Mouse (Mus musculus): ENCODE measurements around the gene Zbtb2. TPM values are rescaled to one million over a fixed set of nuclear protein-coding genes. Genes with fewer than 3 reads are reported as not detected.

Gene Zbtb2
- polyA plus RNA-seq, 1 experiment from 2014 or later: 11.7 TPM

DNA sequence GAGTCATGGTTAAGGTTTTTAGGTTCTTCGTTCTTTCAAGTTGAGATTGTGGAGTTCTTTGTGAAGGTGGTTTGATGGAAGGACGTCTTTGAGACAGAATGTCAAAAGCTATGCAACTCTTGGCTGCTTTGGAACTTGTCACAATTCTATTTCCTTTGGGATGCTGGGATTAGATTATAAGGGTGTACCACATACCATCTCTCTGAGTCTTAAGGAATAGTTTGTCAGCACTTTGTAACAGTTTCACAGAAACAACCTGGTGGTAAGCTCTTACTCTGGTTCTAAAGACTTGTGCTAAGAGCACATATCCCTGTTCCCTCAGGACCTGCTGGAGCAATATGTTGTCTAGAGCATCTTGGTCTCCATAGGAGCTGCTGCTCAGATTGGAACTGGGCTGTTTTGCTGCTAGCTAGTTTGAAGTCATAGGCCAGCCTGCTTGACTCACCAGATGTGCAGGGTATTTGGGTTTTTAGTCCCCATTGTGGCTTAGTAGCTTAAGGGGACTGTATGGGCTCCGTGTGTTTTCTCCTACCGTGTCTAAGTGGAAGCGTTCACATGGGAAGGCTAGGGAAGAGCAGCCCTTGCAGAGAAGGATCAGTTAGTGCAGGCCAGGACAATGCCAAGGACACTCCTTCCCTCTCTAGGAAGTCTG lies 1.7 kb upstream of the Zbtb2 start:
- WGBS: 45% methylated on average over 5 of the region's 5 CpGs
- Histone ChIP-seq H3K4me3 (ENCODE audit: low read length) (peak overlapping the region; percentile 92), H3K4me2 (ENCODE audit: low read length) (peak overlapping the region; percentile 71), H3K4me1 (ENCODE audit: control insufficient read depth, insufficient read depth, low read depth, low read length) (peaks cover 35% of the 10 kb centered on the region), H3K27ac (ENCODE audit: low read depth, low read length) (no peak overlapping the region), H3K27me3 (replicated peaks; ENCODE audit: control insufficient read depth, insufficient read depth, low read length) (no peaks in the 10 kb centered on the region), H3K9ac (ENCODE audit: low read depth, low read length) (peak overlapping the region; percentile 33; the same call in 1 of the 2 replicates), H3K36me3 (ENCODE audit: control insufficient read depth, insufficient read depth, low read length) (no peaks in the 10 kb centered on the region), H3K9me3 (ENCODE audit: control insufficient read depth, low read length) (no peaks in the 10 kb centered on the region)
- ATAC-seq: no peak

- no peak for ATAC-seq
- Histone ChIP-seq H3K4me2 (ENCODE audit: low read length) (peak overlapping the region; percentile 71), H3K27ac (ENCODE audit: low read depth, low read length) (no peak overlapping the region), H3K36me3 (ENCODE audit: control insufficient read depth, insufficient read depth, low read length) (no peaks in the 10 kb centered on the region), H3K9me3 (ENCODE audit: control insufficient read depth, low read length) (no peaks in the 10 kb centered on the region), H3K4me1 (ENCODE audit: control insufficient read depth, insufficient read depth, low read depth, low read length) (peaks cover 35% of the 10 kb centered on the region), H3K27me3 (replicated peaks; ENCODE audit: control insufficient read depth, insufficient read depth, low read length) (no peaks in the 10 kb centered on the region), H3K4me3 (ENCODE audit: low read length) (peak overlapping the region; percentile 92), H3K9ac (ENCODE audit: low read depth, low read length) (peak overlapping the region; percentile 97; the same call in 1 of the 2 replicates)
- WGBS: 25% methylated on average over 10 of the region's 10 CpGs
Observed at GRCm38 (mm10) chr10:4389036-4389435, 1.1 kb upstream of the Zbtb2 start.

GRCm38 (mm10) chr10:4388384-4388745 lies 457 bp upstream of the Zbtb2 start:
- H3K4me2 ChIP-seq (ENCODE audit: low read length): peak overlapping the region; percentile 71
- no peaks in the 10 kb centered on the region for H3K9me3 ChIP-seq (ENCODE audit: control insufficient read depth, low read length)
- peak overlapping the region; percentile 100 for H3K27ac ChIP-seq (ENCODE audit: low read depth, low read length)
- peak overlapping the region; percentile 92 for H3K4me3 ChIP-seq (ENCODE audit: low read length)
- H3K4me1 ChIP-seq (ENCODE audit: control insufficient read depth, insufficient read depth, low read depth, low read length): peaks cover 35% of the 10 kb centered on the region
- no peaks in the 10 kb centered on the region for H3K27me3 ChIP-seq (replicated peaks; ENCODE audit: control insufficient read depth, insufficient read depth, low read length)
- peak overlapping the region; percentile 97 for H3K9ac ChIP-seq (ENCODE audit: low read depth, low read length)
- ATAC-seq: no peak
- under 1% methylated on average over 19 of the region's 19 CpGs for WGBS
- H3K36me3 ChIP-seq (ENCODE audit: control insufficient read depth, insufficient read depth, low read length): no peaks in the 10 kb centered on the region

DNA sequence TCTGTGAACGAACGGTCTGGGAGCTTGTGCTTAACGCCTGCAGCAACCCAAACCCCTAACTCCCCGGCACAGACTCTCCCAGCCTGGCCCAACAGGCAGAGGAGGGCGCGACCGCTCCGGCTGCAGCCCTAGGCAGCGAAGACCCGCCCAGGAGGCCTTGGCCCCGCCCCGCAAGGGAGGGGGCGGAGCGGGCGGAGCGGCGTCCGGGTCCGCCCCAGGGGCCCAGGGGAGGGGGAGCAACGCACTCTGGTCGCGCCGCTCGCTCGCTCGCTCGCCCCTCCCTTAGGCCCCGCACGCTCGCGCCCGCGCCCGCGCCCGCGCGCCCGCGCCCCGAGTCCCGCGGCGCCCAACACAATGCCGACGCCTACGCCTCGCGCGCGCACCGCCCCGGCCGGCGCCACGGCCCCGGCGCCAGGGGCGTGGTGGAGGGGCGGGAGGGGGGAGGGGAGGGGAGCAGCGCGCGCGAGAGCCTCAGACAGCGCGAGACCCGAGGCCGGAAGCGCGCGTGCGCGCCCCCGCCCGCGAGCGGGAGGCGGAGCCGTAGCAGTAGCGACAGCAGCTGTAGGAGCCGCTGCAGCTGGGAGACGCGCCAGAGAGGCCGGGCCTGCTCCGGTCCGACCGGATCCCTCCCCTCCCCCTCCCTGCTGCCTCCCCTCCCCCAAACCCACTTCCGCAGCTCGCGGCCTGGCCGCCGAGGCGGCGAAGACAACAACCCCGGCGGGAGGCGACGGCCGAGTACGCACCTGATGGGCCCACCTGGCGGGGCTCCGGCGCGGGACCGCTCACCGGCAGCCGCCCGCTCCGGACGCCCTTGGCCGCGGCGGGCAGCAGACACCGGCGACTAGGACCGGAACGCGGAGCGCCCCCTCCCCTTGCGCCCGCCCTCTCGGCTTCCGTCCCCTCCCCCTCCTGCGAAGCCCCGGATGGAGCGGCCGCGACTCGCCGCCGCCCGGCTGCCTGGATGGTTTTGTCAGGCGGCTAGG lies 1.0 kb downstream of the Zbtb2 start:
- WGBS: under 1% methylated on average over 65 of the region's 133 CpGs
- Histone ChIP-seq H3K27ac (ENCODE audit: low read depth, low read length) (peak overlapping the region; percentile 100), H3K4me3 (ENCODE audit: low read length) (peak overlapping the region; percentile 92), H3K36me3 (ENCODE audit: control insufficient read depth, insufficient read depth, low read length) (no peaks in the 10 kb centered on the region), H3K9me3 (ENCODE audit: control insufficient read depth, low read length) (no peaks in the 10 kb centered on the region), H3K4me1 (ENCODE audit: control insufficient read depth, insufficient read depth, low read depth, low read length) (peaks cover 35% of the 10 kb centered on the region), H3K4me2 (ENCODE audit: low read length) (peak overlapping the region; percentile 64), H3K9ac (ENCODE audit: low read depth, low read length) (peak overlapping the region; percentile 97), H3K27me3 (replicated peaks; ENCODE audit: control insufficient read depth, insufficient read depth, low read length) (no peaks in the 10 kb centered on the region)
- peak; percentile 92 for ATAC-seq

DNA sequence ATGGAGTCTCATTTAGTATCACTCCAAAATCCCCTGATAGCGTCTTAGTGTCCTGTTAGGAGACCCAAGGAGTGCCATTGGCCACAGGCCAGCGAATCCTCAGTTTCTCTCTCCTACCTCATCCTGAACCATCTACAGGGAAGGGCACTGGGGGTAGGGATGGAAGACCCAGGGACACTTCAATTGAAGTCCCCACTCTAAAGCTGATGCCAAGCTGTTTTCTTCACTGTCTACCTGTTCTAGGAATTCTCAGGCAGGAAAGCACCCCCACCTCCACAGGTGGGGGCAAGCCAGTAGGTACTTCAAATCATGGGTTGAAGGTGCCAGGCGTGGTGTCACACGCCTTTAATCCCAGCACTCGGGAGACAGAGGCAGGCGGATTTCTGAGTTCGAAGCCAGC lies 3.7 kb downstream of the Zbtb2 start:
- H3K4me2 ChIP-seq (ENCODE audit: low read length): no peak overlapping the region
- H3K27me3 ChIP-seq (replicated peaks; ENCODE audit: control insufficient read depth, insufficient read depth, low read length): no peaks in the 10 kb centered on the region
- no peaks in the 10 kb centered on the region for H3K36me3 ChIP-seq (ENCODE audit: control insufficient read depth, insufficient read depth, low read length)
- H3K27ac ChIP-seq (ENCODE audit: low read depth, low read length): no peak overlapping the region
- 93% methylated on average over 7 of the region's 7 CpGs for WGBS
- no peak overlapping the region for H3K9ac ChIP-seq (ENCODE audit: low read depth, low read length)
- ATAC-seq: no peak
- peaks cover 10% of the 10 kb centered on the region for H3K4me1 ChIP-seq (ENCODE audit: control insufficient read depth, insufficient read depth, low read depth, low read length)
- no peaks in the 10 kb centered on the region for H3K9me3 ChIP-seq (ENCODE audit: control insufficient read depth, low read length)
- no peak overlapping the region for H3K4me3 ChIP-seq (ENCODE audit: low read length)

GRCm38 (mm10) chr10:4380748-4381147 lies 7.2 kb downstream of the Zbtb2 start:
- 93% methylated on average over 5 of the region's 5 CpGs for WGBS
- no peak overlapping the region for H3K27ac ChIP-seq (ENCODE audit: low read depth, low read length)
- H3K36me3 ChIP-seq (ENCODE audit: control insufficient read depth, insufficient read depth, low read length): no peaks in the 10 kb centered on the region
- no peaks in the 10 kb centered on the region for H3K27me3 ChIP-seq (replicated peaks; ENCODE audit: control insufficient read depth, insufficient read depth, low read length)
- ATAC-seq: no peak
- H3K9me3 ChIP-seq (ENCODE audit: control insufficient read depth, low read length): no peaks in the 10 kb centered on the region
- H3K4me2 ChIP-seq (ENCODE audit: low read length): no peak overlapping the region
- no peak overlapping the region for H3K9ac ChIP-seq (ENCODE audit: low read depth, low read length)
- no peak overlapping the region for H3K4me3 ChIP-seq (ENCODE audit: low read length)
- peaks cover 1% of the 10 kb centered on the region for H3K4me1 ChIP-seq (ENCODE audit: control insufficient read depth, insufficient read depth, low read depth, low read length)

GRCm38 (mm10) chr10:4376931-4377330 lies 11.0 kb downstream of the Zbtb2 start:
- ATAC-seq: no peak
- Histone ChIP-seq H3K27ac (ENCODE audit: low read depth, low read length) (no peak overlapping the region), H3K4me3 (ENCODE audit: low read length) (no peak overlapping the region), H3K9me3 (ENCODE audit: control insufficient read depth, low read length) (no peaks in the 10 kb centered on the region), H3K4me1 (ENCODE audit: control insufficient read depth, insufficient read depth, low read depth, low read length) (no peaks in the 10 kb centered on the region), H3K27me3 (replicated peaks; ENCODE audit: control insufficient read depth, insufficient read depth, low read length) (no peaks in the 10 kb centered on the region), H3K4me2 (ENCODE audit: low read length) (no peak overlapping the region), H3K9ac (ENCODE audit: low read depth, low read length) (no peak overlapping the region), H3K36me3 (ENCODE audit: control insufficient read depth, insufficient read depth, low read length) (no peaks in the 10 kb centered on the region)
- WGBS: 88% methylated on average over 7 of the region's 7 CpGs

- Histone ChIP-seq H3K9me3 (ENCODE audit: control insufficient read depth, low read length) (no peaks in the 10 kb centered on the region), H3K27me3 (replicated peaks; ENCODE audit: control insufficient read depth, insufficient read depth, low read length) (no peaks in the 10 kb centered on the region), H3K9ac (ENCODE audit: low read depth, low read length) (no peak overlapping the region), H3K4me3 (ENCODE audit: low read length) (no peak overlapping the region), H3K36me3 (ENCODE audit: control insufficient read depth, insufficient read depth, low read length) (no peaks in the 10 kb centered on the region), H3K4me2 (ENCODE audit: low read length) (no peak overlapping the region), H3K4me1 (ENCODE audit: control insufficient read depth, insufficient read depth, low read depth, low read length) (no peaks in the 10 kb centered on the region), H3K27ac (ENCODE audit: low read depth, low read length) (no peak overlapping the region)
- WGBS: 84% methylated on average over 7 of the region's 7 CpGs
- no peak for ATAC-seq
Observed at GRCm38 (mm10) chr10:4376461-4376860, 11.4 kb downstream of the Zbtb2 start.

DNA sequence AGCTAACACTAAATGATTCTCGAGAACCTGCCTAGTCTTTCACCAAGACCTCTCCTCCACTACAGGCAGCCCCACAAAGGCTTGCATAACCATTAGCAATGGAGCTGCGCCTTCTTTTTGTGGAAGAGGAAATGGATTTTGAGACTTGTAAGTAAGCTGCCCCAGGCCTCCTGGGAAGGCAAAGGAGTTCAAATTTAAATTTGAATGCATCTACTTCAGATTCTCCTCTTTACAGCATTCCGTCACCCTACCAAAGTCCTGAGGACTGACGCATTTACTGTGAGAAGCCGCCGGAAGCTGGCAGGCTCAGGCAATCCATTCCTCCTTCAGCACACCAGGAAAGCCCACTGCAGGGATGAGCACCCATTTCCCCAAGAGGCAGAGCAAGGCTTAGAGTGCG lies 12.6 kb downstream of the Zbtb2 start:
- Histone ChIP-seq H3K4me1 (ENCODE audit: control insufficient read depth, insufficient read depth, low read depth, low read length) (no peaks in the 10 kb centered on the region), H3K9me3 (ENCODE audit: control insufficient read depth, low read length) (no peaks in the 10 kb centered on the region), H3K36me3 (ENCODE audit: control insufficient read depth, insufficient read depth, low read length) (no peaks in the 10 kb centered on the region), H3K27ac (ENCODE audit: low read depth, low read length) (no peak overlapping the region), H3K9ac (ENCODE audit: low read depth, low read length) (no peak overlapping the region), H3K27me3 (replicated peaks; ENCODE audit: control insufficient read depth, insufficient read depth, low read length) (no peaks in the 10 kb centered on the region), H3K4me2 (ENCODE audit: low read length) (no peak overlapping the region), H3K4me3 (ENCODE audit: low read length) (no peak overlapping the region)
- WGBS: 30% methylated on average over 7 of the region's 7 CpGs
- no peak for ATAC-seq
